Mouse (Mus musculus) stomach, embryonic 15.5 days (tissue): ENCODE measurements at regions not wholly inside any gene's neighbourhood (a gene's known extent, or its start where the extent isn't known, plus 50 kb on each side); places are given as distances from the start of the nearest gene placed in this dataset.

Experiments
- ATAC-seq: fragments of 200-750 bp; cut with Nextera tagmentation; 2 replicates; pipeline ENCODE4 v1.8.0; 2017; ENCODE audit warnings: low read depth, moderate number of reproducible peaks, moderate TSS enrichment; ENCODE audit not compliant: insufficient read depth, low FRiP score
- H3K27ac ChIP-seq: fragments of 300-500 bp; sonication (generic); 2 replicates; pipeline ENCODE4 v1.5.1; 2015; ENCODE audit warnings: mild to moderate bottlenecking, inconsistent platforms
- H3K27me3 ChIP-seq: fragments of 300-500 bp; sonication (generic); replicated peaks from 2 replicates; pipeline ENCODE4 v1.6.1; 2015; ENCODE audit warnings: inconsistent platforms
- H3K36me3 ChIP-seq: fragments of 300-500 bp; sonication (generic); 2 replicates; pipeline ENCODE4 v1.6.1; 2015; ENCODE audit warnings: inconsistent platforms
- H3K4me1 ChIP-seq: fragments of 300-500 bp; sonication (generic); 2 replicates; pipeline ENCODE4 v1.6.1; 2015; ENCODE audit warnings: inconsistent platforms
- H3K4me2 ChIP-seq: fragments of 300-500 bp; sonication (generic); 2 replicates; pipeline ENCODE4 v1.6.1; 2015; ENCODE audit warnings: mild to moderate bottlenecking, inconsistent platforms
- H3K4me3 ChIP-seq: fragments of 300-500 bp; sonication (generic); replicated peaks from 2 replicates; pipeline ENCODE4 v1.5.1; 2015; ENCODE audit warnings: inconsistent platforms
- H3K9ac ChIP-seq: fragments of 300-500 bp; sonication (generic); 2 replicates; pipeline ENCODE4 v1.6.1; 2015; ENCODE audit warnings: inconsistent platforms
- H3K9me3 ChIP-seq: fragments of 300-500 bp; sonication (generic); 2 replicates; pipeline ENCODE4 v1.6.1; 2016; ENCODE audit warnings: inconsistent platforms
- WGBS: fragments of 180-500 bp; shearing (Covaris S2); methylation state at CpG from one replicate; pipeline ENCODE4 v1.1.7; 2015; 5-methylcytosine and 5-hydroxymethylcytosine counted together

GRCm38 (mm10) chr9:23535872-23536271 lies 313.0 kb downstream of the Bmper start:
- Histone ChIP-seq H3K27me3 (no peaks in the 10 kb centered on the region), H3K4me1 (no peaks in the 10 kb centered on the region), H3K36me3 (no peaks in the 10 kb centered on the region), H3K9me3 (no peaks in the 10 kb centered on the region), H3K4me2 (no peak overlapping the region), H3K9ac (no peak overlapping the region), H3K4me3 (no peak overlapping the region), H3K27ac (no peak overlapping the region)
- ATAC-seq, result no peak
- WGBS, result 53% methylated on average over 2 of the region's 2 CpGs

DNA sequence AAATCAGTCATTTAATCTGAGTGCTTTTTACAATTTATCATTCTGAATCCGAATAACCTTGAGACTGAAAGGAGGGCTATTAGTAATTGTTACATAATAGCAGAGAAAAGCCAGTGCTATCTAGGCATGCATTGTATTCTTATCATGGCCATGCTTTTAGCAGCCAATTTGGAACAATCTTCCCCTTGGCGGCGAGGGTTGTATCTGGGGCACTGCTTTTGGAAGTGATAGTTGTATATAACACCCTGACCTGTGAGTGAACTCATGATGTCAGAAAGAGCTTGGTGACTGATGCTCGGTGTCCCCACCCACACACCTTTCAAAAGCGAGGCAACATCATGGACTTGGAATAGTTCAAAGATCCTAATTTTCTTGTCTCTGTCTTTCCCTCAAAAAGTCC lies 315.2 kb downstream of the Bmper start:
- Histone ChIP-seq H3K9ac (no peak overlapping the region), H3K4me1 (no peaks in the 10 kb centered on the region), H3K4me3 (no peak overlapping the region), H3K27me3 (no peaks in the 10 kb centered on the region), H3K27ac (no peak overlapping the region), H3K36me3 (no peaks in the 10 kb centered on the region), H3K9me3 (no peaks in the 10 kb centered on the region), H3K4me2 (no peak overlapping the region)
- 27% methylated on average over 5 of the region's 5 CpGs for WGBS
- no peak for ATAC-seq

- no peaks in the 10 kb centered on the region for H3K27me3 ChIP-seq
- no peak overlapping the region for H3K27ac ChIP-seq
- no peak overlapping the region for H3K4me2 ChIP-seq
- ATAC-seq, result no peak
- H3K36me3 ChIP-seq, result no peaks in the 10 kb centered on the region
- no peaks in the 10 kb centered on the region for H3K4me1 ChIP-seq
- H3K9me3 ChIP-seq, result no peaks in the 10 kb centered on the region
- WGBS, result 52% methylated on average over 2 of the region's 2 CpGs
- H3K4me3 ChIP-seq, result no peak overlapping the region
- H3K9ac ChIP-seq, result no peak overlapping the region
Observed at GRCm38 (mm10) chr9:23551692-23552091, 328.8 kb downstream of the Bmper start.

GRCm38 (mm10) chr9:23553766-23554165 lies 330.9 kb downstream of the Bmper start:
- ATAC-seq, result no peak
- Histone ChIP-seq H3K36me3 (no peaks in the 10 kb centered on the region), H3K4me2 (no peak overlapping the region), H3K9ac (no peak overlapping the region), H3K27me3 (no peaks in the 10 kb centered on the region), H3K9me3 (no peaks in the 10 kb centered on the region), H3K4me1 (no peaks in the 10 kb centered on the region), H3K27ac (no peak overlapping the region), H3K4me3 (no peak overlapping the region)
- WGBS, result 81% methylated on average over 1 of the region's 1 CpGs

DNA sequence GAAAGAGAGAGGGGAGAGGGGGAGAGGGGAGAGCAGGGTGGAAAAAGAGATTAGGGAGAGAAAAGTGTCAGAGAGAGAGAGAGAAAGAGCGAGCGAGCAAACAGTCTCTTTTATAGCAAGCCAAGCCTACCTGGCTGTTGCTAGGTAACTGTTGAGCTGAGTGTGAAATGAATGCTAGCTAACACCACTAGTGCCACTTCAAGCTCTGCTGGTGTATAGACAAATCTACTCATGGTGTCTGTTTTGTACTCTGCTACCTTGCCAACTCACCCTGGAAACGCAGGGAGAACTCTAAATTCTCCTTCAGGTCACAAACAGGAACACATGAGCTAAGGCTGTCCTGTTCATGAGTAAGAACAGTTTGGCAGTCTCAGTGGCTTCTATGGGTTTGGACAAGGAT lies 334.7 kb downstream of the Bmper start:
- no peaks in the 10 kb centered on the region for H3K4me1 ChIP-seq
- no peaks in the 10 kb centered on the region for H3K36me3 ChIP-seq
- no peak overlapping the region for H3K4me3 ChIP-seq
- no peak overlapping the region for H3K9ac ChIP-seq
- H3K4me2 ChIP-seq, result no peak overlapping the region
- 65% methylated on average over 3 of the region's 3 CpGs for WGBS
- no peaks in the 10 kb centered on the region for H3K9me3 ChIP-seq
- ATAC-seq, result no peak
- H3K27me3 ChIP-seq, result no peaks in the 10 kb centered on the region
- no peak overlapping the region for H3K27ac ChIP-seq

DNA sequence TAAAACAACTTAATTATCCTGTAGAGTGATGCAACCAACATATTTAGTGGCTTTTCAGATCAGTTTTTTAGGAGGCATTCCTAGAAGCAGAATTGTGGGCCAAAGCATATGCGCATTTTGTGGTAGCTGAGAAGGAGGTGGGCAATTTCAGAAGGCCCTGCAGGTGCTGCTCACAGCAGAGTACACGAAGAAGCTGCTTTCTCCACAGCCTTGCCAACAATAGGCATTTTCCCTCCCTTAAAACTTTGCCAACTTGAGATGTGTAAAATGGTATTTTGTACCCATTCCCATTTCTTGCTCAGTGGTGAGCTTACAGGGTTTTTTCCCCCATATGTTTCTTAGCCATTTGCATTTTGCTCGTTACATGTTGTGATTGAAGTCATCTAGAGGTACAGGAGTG lies 339.0 kb downstream of the Bmper start:
- no peaks in the 10 kb centered on the region for H3K27me3 ChIP-seq
- no peak overlapping the region for H3K9ac ChIP-seq
- H3K36me3 ChIP-seq, result no peaks in the 10 kb centered on the region
- H3K4me1 ChIP-seq, result no peaks in the 10 kb centered on the region
- H3K4me2 ChIP-seq, result no peak overlapping the region
- 79% methylated on average over 3 of the region's 3 CpGs for WGBS
- ATAC-seq, result no peak
- no peaks in the 10 kb centered on the region for H3K9me3 ChIP-seq
- H3K4me3 ChIP-seq, result no peak overlapping the region
- no peak overlapping the region for H3K27ac ChIP-seq

- H3K4me2 ChIP-seq, result no peak overlapping the region
- H3K27me3 ChIP-seq, result no peaks in the 10 kb centered on the region
- no peaks in the 10 kb centered on the region for H3K36me3 ChIP-seq
- H3K9me3 ChIP-seq, result no peaks in the 10 kb centered on the region
- H3K27ac ChIP-seq, result no peak overlapping the region
- H3K9ac ChIP-seq, result no peak overlapping the region
- no peak for ATAC-seq
- no peaks in the 10 kb centered on the region for H3K4me1 ChIP-seq
- no peak overlapping the region for H3K4me3 ChIP-seq
Observed at GRCm38 (mm10) chr9:23567081-23567480, 344.2 kb downstream of the Bmper start.

- no peaks in the 10 kb centered on the region for H3K27me3 ChIP-seq
- H3K9ac ChIP-seq, result no peak overlapping the region
- H3K27ac ChIP-seq, result no peak overlapping the region
- H3K4me2 ChIP-seq, result no peak overlapping the region
- H3K4me3 ChIP-seq, result no peak overlapping the region
- ATAC-seq, result no peak
- no peaks in the 10 kb centered on the region for H3K9me3 ChIP-seq
- no peaks in the 10 kb centered on the region for H3K4me1 ChIP-seq
- no peaks in the 10 kb centered on the region for H3K36me3 ChIP-seq
- WGBS, result 58% methylated on average over 8 of the region's 8 CpGs
Observed at GRCm38 (mm10) chr9:23570150-23570549, 347.3 kb downstream of the Bmper start.

DNA sequence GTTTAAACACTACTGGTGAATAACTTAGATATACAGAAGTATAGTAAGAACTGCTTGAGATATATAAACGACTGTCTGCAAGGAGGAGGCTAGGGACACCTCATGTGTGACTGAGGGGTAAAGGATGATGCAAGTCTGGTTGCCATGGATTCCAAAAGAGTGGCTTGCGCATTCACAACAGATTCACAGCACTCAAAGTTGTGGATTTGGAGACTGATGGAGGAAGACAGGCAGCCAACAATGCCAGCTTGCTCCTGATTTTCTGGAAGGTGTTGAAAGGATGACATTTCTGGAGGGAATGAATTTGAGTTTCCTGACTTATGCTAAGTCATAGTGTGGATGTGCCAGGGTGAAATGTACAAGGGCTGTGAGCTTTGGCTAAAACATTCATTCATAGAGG lies 353.4 kb downstream of the Bmper start:
- Histone ChIP-seq H3K27me3 (no peaks in the 10 kb centered on the region), H3K36me3 (no peaks in the 10 kb centered on the region), H3K4me2 (no peak overlapping the region), H3K4me3 (no peak overlapping the region), H3K9me3 (no peaks in the 10 kb centered on the region), H3K4me1 (no peaks in the 10 kb centered on the region), H3K27ac (no peak overlapping the region), H3K9ac (no peak overlapping the region)
- no peak for ATAC-seq
- WGBS, result 85% methylated on average over 2 of the region's 2 CpGs

- peak; percentile 43; the same call in 1 of the 2 replicates for ATAC-seq
- no peak overlapping the region for H3K27ac ChIP-seq
- no peak overlapping the region for H3K4me2 ChIP-seq
- H3K9ac ChIP-seq, result no peak overlapping the region
- H3K9me3 ChIP-seq, result no peaks in the 10 kb centered on the region
- H3K4me3 ChIP-seq, result no peak overlapping the region
- H3K36me3 ChIP-seq, result no peaks in the 10 kb centered on the region
- WGBS, result 37% methylated on average over 6 of the region's 6 CpGs
- no peaks in the 10 kb centered on the region for H3K27me3 ChIP-seq
- no peaks in the 10 kb centered on the region for H3K4me1 ChIP-seq
Observed at GRCm38 (mm10) chr9:23580155-23580554, 357.3 kb downstream of the Bmper start.

- Histone ChIP-seq H3K9me3 (no peaks in the 10 kb centered on the region), H3K36me3 (no peaks in the 10 kb centered on the region), H3K4me2 (no peak overlapping the region), H3K9ac (no peak overlapping the region), H3K4me1 (no peaks in the 10 kb centered on the region), H3K4me3 (no peak overlapping the region), H3K27ac (no peak overlapping the region), H3K27me3 (no peaks in the 10 kb centered on the region)
- 12% methylated on average over 6 of the region's 6 CpGs for WGBS
- peak; percentile 47 for ATAC-seq
Observed at GRCm38 (mm10) chr9:23581039-23581606, 358.2 kb downstream of the Bmper start.

GRCm38 (mm10) chr9:23584561-23584960 lies 361.7 kb downstream of the Bmper start:
- Histone ChIP-seq H3K4me3 (no peak overlapping the region), H3K9me3 (no peaks in the 10 kb centered on the region), H3K27me3 (no peaks in the 10 kb centered on the region), H3K4me2 (no peak overlapping the region), H3K36me3 (no peaks in the 10 kb centered on the region), H3K27ac (no peak overlapping the region), H3K4me1 (no peaks in the 10 kb centered on the region), H3K9ac (no peak overlapping the region)
- no peak for ATAC-seq

DNA sequence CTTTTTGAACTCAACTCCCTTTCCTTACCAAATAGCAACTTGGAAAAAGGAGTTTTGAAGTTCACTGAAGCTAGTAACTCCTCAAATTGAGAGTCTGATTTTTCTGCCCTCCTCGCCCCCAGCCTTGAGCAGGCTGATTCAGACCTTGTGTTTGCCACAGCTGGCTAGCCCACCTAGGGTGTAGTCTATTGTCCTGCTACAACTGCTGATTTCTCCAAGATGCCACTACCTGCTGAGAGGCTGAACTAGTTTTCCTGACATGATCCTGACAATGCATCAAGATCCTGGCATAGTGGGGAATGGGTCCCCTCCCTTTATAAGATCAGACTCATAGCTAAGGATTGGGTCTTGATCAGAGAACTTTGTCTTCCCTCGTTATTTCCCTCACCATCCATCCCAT lies 366.1 kb downstream of the Bmper start:
- H3K36me3 ChIP-seq, result no peaks in the 10 kb centered on the region
- no peak overlapping the region for H3K27ac ChIP-seq
- 73% methylated on average over 2 of the region's 2 CpGs for WGBS
- H3K9ac ChIP-seq, result no peak overlapping the region
- no peak overlapping the region for H3K4me3 ChIP-seq
- no peaks in the 10 kb centered on the region for H3K9me3 ChIP-seq
- ATAC-seq, result no peak
- no peaks in the 10 kb centered on the region for H3K4me1 ChIP-seq
- H3K27me3 ChIP-seq, result no peaks in the 10 kb centered on the region
- no peak overlapping the region for H3K4me2 ChIP-seq
